Mouse (Mus musculus) stomach, embryonic 15.5 days (tissue): Measurements from ENCODE around the gene Mgrn1. TPM values are rescaled to one million over a fixed set of nuclear protein-coding genes. Genes with fewer than 3 reads are reported as not detected.
A peak's percentile ranks its signal among the peaks of the same experiment; 100 is the strongest.

Experiments
- ATAC-seq: fragments of 200-750 bp; cut with Nextera tagmentation; 2 replicates; pipeline ENCODE4 v1.8.0; 2017; ENCODE audit warnings: low read depth, moderate number of reproducible peaks, moderate TSS enrichment; ENCODE audit not compliant: insufficient read depth, low FRiP score
- H3K27ac ChIP-seq: fragments of 300-500 bp; sonication (generic); 2 replicates; pipeline ENCODE4 v1.5.1; 2015; ENCODE audit warnings: mild to moderate bottlenecking, inconsistent platforms
- H3K27me3 ChIP-seq: fragments of 300-500 bp; sonication (generic); replicated peaks from 2 replicates; pipeline ENCODE4 v1.6.1; 2015; ENCODE audit warnings: inconsistent platforms
- H3K36me3 ChIP-seq: fragments of 300-500 bp; sonication (generic); 2 replicates; pipeline ENCODE4 v1.6.1; 2015; ENCODE audit warnings: inconsistent platforms
- H3K4me1 ChIP-seq: fragments of 300-500 bp; sonication (generic); 2 replicates; pipeline ENCODE4 v1.6.1; 2015; ENCODE audit warnings: inconsistent platforms
- H3K4me2 ChIP-seq: fragments of 300-500 bp; sonication (generic); 2 replicates; pipeline ENCODE4 v1.6.1; 2015; ENCODE audit warnings: mild to moderate bottlenecking, inconsistent platforms
- H3K4me3 ChIP-seq: fragments of 300-500 bp; sonication (generic); replicated peaks from 2 replicates; pipeline ENCODE4 v1.5.1; 2015; ENCODE audit warnings: inconsistent platforms
- H3K9ac ChIP-seq: fragments of 300-500 bp; sonication (generic); 2 replicates; pipeline ENCODE4 v1.6.1; 2015; ENCODE audit warnings: inconsistent platforms
- H3K9me3 ChIP-seq: fragments of 300-500 bp; sonication (generic); 2 replicates; pipeline ENCODE4 v1.6.1; 2016; ENCODE audit warnings: inconsistent platforms
- WGBS: fragments of 180-500 bp; shearing (Covaris S2); methylation state at CpG from one replicate; pipeline ENCODE4 v1.1.7; 2015; 5-methylcytosine and 5-hydroxymethylcytosine counted together
- polyA plus RNA-seq: library from polyadenylated mRNA; unstranded; fragments of >200 nt; fragmentation: Nextera tagmentation; extraction: Ambion mirVana; gene quantifications from 2 replicates; pipeline ENCODE4 v1.2.1, GENCODE M21; 2015

The Mgrn1 gene
- polyA plus RNA-seq, 1 experiment from 2014 or later, result 75.7 TPM

DNA sequence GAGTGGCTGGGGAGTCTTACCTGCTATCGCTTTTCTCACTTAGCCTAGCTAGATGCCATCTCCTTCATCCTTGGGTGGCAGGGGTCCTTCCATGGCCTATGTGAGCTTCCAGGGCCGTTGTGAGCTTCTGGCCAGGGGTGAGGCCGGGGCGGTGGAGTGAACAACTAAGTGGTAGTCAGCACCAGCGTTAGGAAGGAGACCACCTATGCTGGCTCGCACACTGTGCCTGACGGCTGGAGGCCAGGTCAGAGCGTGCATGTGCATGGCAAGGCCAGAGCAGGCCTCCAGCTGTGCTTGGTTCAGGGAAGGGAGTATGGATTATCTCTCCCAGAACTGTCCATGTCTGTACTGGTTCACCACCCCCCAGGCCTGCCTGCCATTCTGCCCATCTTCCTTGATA lies 22.3 kb upstream of the Mgrn1 start:
- Histone ChIP-seq H3K27ac (no peak overlapping the region), H3K9ac (no peak overlapping the region), H3K4me3 (no peak overlapping the region), H3K36me3 (no peaks in the 10 kb centered on the region), H3K27me3 (no peaks in the 10 kb centered on the region), H3K4me1 (no peaks in the 10 kb centered on the region; the same call in 1 of the 2 replicates), H3K4me2 (no peak overlapping the region), H3K9me3 (no peaks in the 10 kb centered on the region)
- WGBS, result 78% methylated on average over 8 of the region's 8 CpGs
- ATAC-seq, result no peak

DNA sequence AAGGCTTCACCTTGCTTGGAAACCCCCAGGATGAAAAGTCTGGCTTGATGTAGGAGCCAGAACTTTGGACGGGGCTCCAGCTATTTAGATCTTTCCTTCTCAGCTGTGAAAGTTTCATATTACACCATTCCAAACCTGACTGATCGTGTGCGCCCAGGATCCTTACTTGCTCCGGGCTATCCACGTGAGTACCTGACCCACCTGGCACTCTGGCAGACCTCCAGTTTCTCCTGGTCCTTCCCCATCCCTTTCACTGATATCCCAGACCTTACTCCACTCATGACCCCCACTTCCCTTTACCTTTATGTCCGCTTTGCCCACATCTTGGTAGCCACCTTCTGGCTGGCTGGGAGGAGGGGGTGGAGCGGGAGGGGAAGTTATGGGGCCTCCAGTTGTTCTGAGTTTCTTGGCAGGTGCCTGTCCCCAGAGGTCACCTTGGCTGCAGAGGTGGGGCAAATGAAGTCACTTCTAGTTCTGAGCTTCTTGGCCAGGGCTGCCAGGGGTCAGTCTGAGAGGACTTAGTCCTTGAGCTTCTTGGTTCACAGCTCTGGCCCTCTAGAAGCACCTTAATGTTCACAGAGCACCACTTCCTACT lies 19.9 kb upstream of the Mgrn1 start:
- ATAC-seq, result no peak
- H3K4me2 ChIP-seq, result no peak overlapping the region
- H3K9me3 ChIP-seq, result no peaks in the 10 kb centered on the region
- H3K36me3 ChIP-seq, result 0 out of 2 replicates have a peak, but pooled peaks cover 9% of the 10 kb centered on the region
- H3K4me3 ChIP-seq, result no peak overlapping the region
- no peak overlapping the region for H3K9ac ChIP-seq
- H3K27me3 ChIP-seq, result no peaks in the 10 kb centered on the region
- H3K4me1 ChIP-seq, result no peaks in the 10 kb centered on the region; the same call in 1 of the 2 replicates
- no peak overlapping the region for H3K27ac ChIP-seq
- 55% methylated on average over 7 of the region's 7 CpGs for WGBS

DNA sequence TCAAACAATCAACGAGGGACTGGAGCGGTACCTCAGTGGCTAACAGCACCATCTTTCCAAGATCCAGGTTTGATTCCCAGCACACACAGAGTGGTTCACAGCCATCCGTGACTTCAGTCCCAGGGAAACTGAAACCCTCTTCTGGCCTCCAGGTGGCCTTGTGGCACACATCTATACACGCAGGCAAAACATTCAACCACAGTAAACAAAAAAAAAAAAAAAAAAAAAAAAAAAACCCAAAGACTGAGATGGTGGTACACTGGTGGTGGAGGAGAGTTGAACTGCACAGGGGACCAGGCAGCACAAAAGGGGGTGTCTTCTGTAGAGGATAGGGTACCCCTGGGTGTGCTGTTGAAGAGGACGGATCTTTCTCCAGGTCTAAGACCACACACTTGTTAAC lies 15.6 kb upstream of the Mgrn1 start:
- H3K4me2 ChIP-seq, result no peak overlapping the region
- 0 out of 2 replicates have a peak, but pooled peaks cover 4% of the 10 kb centered on the region for H3K4me1 ChIP-seq
- H3K27me3 ChIP-seq, result no peaks in the 10 kb centered on the region
- H3K27ac ChIP-seq, result no peak overlapping the region
- no peaks in the 10 kb centered on the region for H3K9me3 ChIP-seq
- WGBS, result 85% methylated on average over 5 of the region's 5 CpGs
- H3K9ac ChIP-seq, result no peak overlapping the region
- no peak for ATAC-seq
- peaks cover 22% of the 10 kb centered on the region; the same call in 1 of the 2 replicates for H3K36me3 ChIP-seq
- no peak overlapping the region for H3K4me3 ChIP-seq

DNA sequence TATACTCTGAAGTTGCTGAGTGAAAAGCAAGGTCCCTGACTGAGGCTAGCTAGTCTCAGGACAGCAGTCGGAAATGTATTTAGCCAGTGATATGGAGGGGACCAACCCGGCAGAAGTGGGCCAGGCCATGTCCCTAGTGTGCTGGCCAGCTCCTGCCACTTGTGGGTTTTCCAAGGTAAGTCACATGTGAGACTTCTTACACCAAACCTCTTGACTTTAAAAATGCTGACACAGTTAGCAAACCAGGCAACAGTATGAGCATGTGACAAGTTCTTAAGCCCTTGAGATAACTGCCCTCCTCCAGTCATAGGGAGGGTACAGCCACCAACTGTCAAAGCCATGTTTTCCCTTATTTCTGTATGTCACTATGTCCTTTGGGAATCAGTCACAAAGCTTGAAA lies 14.1 kb upstream of the Mgrn1 start:
- no peak overlapping the region for H3K9ac ChIP-seq
- 65% methylated on average over 2 of the region's 2 CpGs for WGBS
- H3K27me3 ChIP-seq, result no peaks in the 10 kb centered on the region
- no peak overlapping the region for H3K4me3 ChIP-seq
- peaks cover 18% of the 10 kb centered on the region for H3K4me1 ChIP-seq
- ATAC-seq, result no peak
- no peak overlapping the region for H3K27ac ChIP-seq
- no peaks in the 10 kb centered on the region for H3K9me3 ChIP-seq
- no peak overlapping the region for H3K4me2 ChIP-seq
- peaks cover 29% of the 10 kb centered on the region; the same call in 1 of the 2 replicates for H3K36me3 ChIP-seq

DNA sequence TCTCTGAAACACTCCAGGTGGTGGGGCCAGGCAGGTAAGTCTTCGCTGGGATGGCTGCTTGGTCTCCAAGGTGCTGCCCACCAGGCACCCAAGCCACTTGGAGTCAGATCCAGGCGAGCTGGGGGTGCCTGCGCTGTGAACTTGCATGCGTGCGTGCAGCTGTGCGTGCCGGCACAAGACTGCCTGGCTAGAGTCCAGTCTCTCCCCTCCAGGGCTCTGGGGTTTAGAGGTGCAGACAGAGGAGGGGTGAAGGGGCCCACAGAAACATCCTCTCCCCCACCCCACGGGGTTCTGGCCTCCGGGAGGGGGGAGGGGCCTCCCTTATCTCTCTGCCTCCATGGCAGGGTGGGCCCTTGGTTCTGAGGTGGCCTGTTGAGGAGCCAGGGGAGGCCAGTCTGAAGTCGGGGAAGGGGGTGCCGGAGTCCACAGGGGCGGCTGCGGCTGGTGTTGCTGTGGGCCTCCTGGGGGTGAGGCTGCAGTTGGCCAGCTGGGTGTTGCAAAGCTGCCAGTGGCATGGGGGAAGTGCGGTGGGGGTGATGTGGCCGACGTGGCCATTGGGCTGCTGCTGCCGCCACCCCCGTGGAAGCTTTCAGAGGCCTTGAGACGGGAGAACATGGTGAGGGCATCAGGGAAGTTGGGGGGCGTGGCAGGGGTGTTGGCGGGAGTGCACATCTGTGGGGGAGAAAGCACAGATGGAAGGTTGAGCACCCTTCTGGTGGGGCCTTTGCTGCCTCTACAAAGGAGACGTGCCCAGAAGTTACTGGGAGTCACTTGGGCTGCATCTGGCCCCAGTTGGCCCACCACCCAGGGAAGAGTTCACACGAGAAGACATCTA lies 10.6 kb upstream of the Mgrn1 start:
- Histone ChIP-seq H3K4me2 (no peak overlapping the region), H3K9me3 (no peaks in the 10 kb centered on the region), H3K27me3 (no peaks in the 10 kb centered on the region), H3K9ac (no peak overlapping the region), H3K4me3 (no peak overlapping the region), H3K36me3 (peaks cover 20% of the 10 kb centered on the region; the same call in 1 of the 2 replicates), H3K4me1 (peaks cover 35% of the 10 kb centered on the region), H3K27ac (peak overlapping the region; percentile 44; the same call in 1 of the 2 replicates)
- WGBS, result 73% methylated on average over 23 of the region's 23 CpGs
- no peak for ATAC-seq

DNA sequence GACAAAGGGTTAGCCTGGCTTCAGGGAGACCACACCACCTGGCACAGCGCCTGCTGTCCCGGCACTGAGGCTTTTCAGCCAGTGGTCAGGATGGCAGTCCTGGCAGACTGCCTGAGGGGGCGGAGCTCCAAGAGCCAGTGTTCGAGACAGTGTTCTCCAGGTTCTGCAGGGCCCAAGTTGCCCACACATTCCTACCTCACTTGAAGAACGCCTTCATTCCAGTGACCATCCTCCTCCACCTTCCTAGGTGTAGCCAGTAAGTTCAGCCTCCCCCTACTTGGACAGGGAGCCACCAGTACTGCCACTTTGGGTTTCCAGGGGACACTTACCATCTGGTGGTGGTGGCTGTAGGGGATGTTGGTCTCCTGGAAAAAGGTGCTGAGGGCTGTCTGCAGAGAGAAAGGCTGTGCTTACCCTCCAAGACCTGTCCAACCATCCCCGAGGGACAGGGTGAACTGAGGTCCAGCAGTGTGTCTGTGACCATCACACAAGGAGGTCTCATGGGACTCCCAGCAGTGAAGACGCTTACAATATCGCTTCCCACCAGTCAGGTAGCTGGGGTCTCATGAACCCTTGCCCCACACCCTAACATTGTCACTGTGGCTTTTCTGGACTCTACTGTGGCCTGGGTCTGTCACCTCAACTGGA lies 9.9 kb upstream of the Mgrn1 start:
- ATAC-seq, result no peak
- peak overlapping the region; percentile 44; the same call in 1 of the 2 replicates for H3K27ac ChIP-seq
- WGBS, result 64% methylated on average over 8 of the region's 8 CpGs
- H3K4me1 ChIP-seq, result peaks cover 35% of the 10 kb centered on the region
- H3K4me3 ChIP-seq, result no peak overlapping the region
- no peak overlapping the region for H3K9ac ChIP-seq
- peaks cover 20% of the 10 kb centered on the region; the same call in 1 of the 2 replicates for H3K36me3 ChIP-seq
- no peak overlapping the region for H3K4me2 ChIP-seq
- no peaks in the 10 kb centered on the region for H3K9me3 ChIP-seq
- no peaks in the 10 kb centered on the region for H3K27me3 ChIP-seq

DNA sequence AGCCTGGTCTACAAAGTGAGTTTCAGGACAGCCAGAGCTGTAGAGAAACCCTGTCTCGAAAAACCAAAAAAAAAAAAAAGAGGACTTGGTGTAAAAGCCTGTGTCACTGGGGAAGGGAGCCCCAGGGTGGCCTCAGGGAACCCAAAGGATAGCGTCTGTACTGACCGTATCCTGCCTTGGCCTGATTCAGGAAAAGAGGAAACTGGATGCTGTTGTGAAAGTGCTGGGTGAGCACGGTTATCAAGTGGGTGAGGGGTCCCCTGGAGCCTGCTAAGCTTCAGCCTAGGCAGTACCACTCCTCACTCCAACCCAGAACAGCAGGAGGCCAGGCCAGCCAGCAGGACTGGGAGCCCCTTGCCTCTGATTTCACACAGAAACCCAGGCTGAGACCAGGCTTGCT lies 8.9 kb upstream of the Mgrn1 start:
- Histone ChIP-seq H3K36me3 (peaks cover 20% of the 10 kb centered on the region; the same call in 1 of the 2 replicates), H3K4me2 (peak overlapping the region; percentile 81), H3K9ac (no peak overlapping the region), H3K9me3 (no peaks in the 10 kb centered on the region), H3K27ac (peak overlapping the region; percentile 100), H3K27me3 (no peaks in the 10 kb centered on the region), H3K4me1 (peaks cover 45% of the 10 kb centered on the region), H3K4me3 (peak overlapping the region; percentile 92; the same call in 1 of the 2 replicates)
- no peak for ATAC-seq
- WGBS, result 80% methylated on average over 4 of the region's 4 CpGs

DNA sequence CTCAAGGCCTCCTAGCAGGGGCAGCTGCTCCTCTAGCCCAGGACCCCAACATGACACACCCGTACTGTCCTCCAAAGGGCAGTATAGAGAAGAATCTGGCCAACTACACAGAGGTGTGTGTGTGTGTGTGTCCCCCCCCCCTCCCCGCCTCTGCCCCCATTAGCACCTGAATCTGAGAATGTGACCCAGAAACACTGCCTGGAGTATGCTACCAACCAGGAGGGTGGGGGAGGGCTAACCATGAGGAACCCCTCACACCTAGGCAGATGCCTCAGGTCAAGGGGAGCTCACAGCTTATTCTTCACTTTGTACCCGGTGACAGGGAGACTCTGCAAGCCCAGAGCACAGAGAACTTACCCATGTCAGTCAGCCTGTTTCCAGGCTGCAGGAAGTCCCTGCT lies 8.3 kb upstream of the Mgrn1 start:
- WGBS, result 63% methylated on average over 3 of the region's 3 CpGs
- Histone ChIP-seq H3K27me3 (no peaks in the 10 kb centered on the region), H3K27ac (peak overlapping the region; percentile 100), H3K9ac (0 out of 2 replicates have a peak overlapping the region, but pooled peaks have one; percentile 92), H3K9me3 (no peaks in the 10 kb centered on the region), H3K4me2 (peak overlapping the region; percentile 81), H3K4me1 (peaks cover 45% of the 10 kb centered on the region), H3K4me3 (peak overlapping the region; percentile 92), H3K36me3 (peaks cover 20% of the 10 kb centered on the region; the same call in 1 of the 2 replicates)
- ATAC-seq, result no peak

DNA sequence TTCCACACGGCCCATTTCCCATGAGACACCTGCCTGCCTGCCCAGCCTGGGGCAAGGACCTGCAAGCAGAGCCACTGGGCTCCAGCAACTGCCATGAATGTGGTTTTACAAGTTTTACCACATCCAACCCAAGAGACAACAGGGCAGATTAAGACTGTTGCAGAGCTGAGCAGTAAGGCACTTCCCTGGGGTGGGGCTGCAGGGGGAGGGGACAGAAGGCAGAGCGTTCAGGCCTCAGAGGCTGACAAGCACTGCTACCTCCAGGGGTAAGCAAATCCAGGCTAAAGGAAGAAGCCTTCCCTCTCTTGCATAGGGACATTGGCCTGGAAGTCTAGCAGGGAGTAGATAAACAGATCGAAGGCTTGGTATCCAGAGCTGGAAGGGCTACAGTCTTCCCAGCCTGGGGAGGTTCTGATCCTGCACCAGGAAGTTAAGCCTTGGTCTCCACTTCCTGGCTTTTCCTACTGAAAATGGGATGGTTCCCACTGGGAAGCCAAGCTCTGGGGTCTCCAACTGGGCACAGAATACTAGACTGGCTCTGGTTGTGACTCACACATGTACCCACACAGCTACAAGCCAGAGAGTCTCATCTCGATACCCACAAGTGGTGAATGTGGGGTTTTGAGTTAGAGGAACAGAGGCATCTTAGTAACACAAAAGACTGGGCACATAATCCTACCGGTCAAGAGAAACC lies 7.7 kb upstream of the Mgrn1 start:
- Histone ChIP-seq H3K9me3 (no peaks in the 10 kb centered on the region), H3K9ac (peak overlapping the region; percentile 92), H3K36me3 (peaks cover 18% of the 10 kb centered on the region; the same call in 1 of the 2 replicates), H3K4me2 (peak overlapping the region; percentile 81), H3K4me1 (peaks cover 45% of the 10 kb centered on the region), H3K27ac (peak overlapping the region; percentile 100), H3K4me3 (peak overlapping the region; percentile 92), H3K27me3 (no peaks in the 10 kb centered on the region)
- ATAC-seq, result peak; percentile 32
- 16% methylated on average over 5 of the region's 5 CpGs for WGBS

DNA sequence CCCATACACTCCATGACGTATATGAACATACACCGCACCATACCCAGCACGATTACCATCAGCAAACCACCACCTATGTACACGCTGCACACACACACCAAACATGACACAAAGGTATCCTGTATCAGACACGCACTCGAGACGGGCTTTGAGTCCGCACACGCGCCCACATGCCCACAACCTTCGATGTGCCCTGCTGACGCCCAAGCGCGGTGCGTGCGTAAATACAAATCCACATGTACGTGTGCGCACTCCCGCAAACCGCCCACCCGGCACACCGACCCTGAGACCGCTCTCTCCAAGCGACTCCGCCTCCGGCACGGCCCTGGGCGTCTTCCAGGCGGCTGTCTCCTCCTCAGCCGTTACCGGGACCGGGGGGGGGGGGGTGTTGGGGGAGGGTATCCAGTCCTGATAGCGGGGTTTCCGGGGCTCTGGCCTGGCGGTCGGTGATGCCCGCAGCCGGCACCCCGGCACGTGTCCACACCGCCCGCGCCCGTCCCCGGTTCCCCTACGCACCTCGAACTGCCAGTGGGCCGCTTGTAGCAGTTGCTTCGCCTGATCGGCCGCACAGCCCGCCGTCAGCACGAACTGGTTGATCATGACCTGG lies 6.8 kb upstream of the Mgrn1 start:
- H3K9me3 ChIP-seq, result no peaks in the 10 kb centered on the region
- ATAC-seq, result peak; percentile 6; the same call in 1 of the 2 replicates
- WGBS, result under 1% methylated on average over 54 of the region's 54 CpGs
- H3K27me3 ChIP-seq, result no peaks in the 10 kb centered on the region
- peak overlapping the region; percentile 92 for H3K9ac ChIP-seq
- peaks cover 45% of the 10 kb centered on the region for H3K4me1 ChIP-seq
- H3K4me2 ChIP-seq, result peak overlapping the region; percentile 81
- peak overlapping the region; percentile 92 for H3K4me3 ChIP-seq
- H3K36me3 ChIP-seq, result peaks cover 13% of the 10 kb centered on the region; the same call in 1 of the 2 replicates
- H3K27ac ChIP-seq, result peak overlapping the region; percentile 100

DNA sequence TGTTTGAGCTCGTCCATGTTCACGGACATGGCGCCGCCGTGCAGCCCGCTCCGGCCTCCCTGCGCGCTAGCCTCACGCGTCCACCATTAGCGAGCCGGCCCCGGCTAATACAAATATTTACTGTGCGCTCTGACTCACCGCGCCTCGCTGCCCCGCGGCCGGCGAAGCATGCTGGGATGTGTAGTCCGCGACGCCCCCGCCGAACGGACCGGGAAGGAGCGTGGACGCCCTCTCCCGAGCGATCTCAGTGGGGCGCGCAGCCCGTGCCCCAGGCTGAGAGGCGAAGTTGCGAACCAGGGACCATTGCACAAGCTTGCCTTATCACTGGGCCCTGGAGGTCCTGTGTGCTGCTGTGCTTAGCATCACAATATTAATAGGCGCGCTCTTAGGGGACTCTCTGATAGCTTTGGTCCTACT lies 6.3 kb upstream of the Mgrn1 start:
- H3K4me1 ChIP-seq, result peaks cover 45% of the 10 kb centered on the region
- under 1% methylated on average over 40 of the region's 40 CpGs for WGBS

More for the DNA sequence above, 6.3 kb upstream of the Mgrn1 start:
- Histone ChIP-seq H3K27me3 (no peaks in the 10 kb centered on the region), H3K9ac (peak overlapping the region; percentile 92), H3K27ac (peak overlapping the region; percentile 100), H3K4me3 (peak overlapping the region; percentile 92), H3K4me2 (peak overlapping the region; percentile 81), H3K36me3 (peaks cover 9% of the 10 kb centered on the region; the same call in 1 of the 2 replicates), H3K9me3 (no peaks in the 10 kb centered on the region)
- ATAC-seq, result peak; percentile 74
